Mouse (Mus musculus) lung, postnatal 0 days (tissue): ENCODE data around the gene Ifi47.

Experiments used
- CTCF ChIP-seq: IDR thresholded peaks from 2 replicates; pipeline ENCODE4 v1.5.1; 2016; ENCODE audit warnings: antibody characterized with exemption, mild to moderate bottlenecking
- EP300 ChIP-seq: IDR thresholded peaks from 2 replicates; pipeline ENCODE4 v1.6.1; 2016; ENCODE audit warnings: antibody characterized with exemption, mild to moderate bottlenecking, control low read depth

DNA sequence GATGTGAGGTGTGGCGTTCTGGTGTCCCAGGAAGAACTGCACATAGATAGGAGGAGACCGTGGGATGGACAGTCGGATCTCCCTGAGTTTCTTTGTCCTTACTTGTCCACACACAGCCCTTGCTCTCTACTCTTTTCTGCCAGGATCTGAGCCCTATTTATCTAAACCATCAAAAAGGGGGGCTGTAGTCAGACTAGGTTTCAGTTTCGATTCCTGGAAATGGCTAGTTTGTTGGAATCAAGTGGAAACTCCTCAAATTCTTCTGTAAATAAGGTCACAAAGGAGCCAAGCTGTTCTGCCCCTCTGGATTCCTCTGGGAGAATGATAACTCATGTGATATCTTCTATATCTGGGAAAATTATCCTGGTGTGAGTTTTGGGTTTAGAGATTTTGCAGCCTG is 5.0 kb downstream of the Ifi47 start:
- no peak for TF ChIP-seq CTCF
- 0 out of 2 replicates have a peak, but pooled peaks have one; percentile 13 for TF ChIP-seq EP300
